In genomic region chr1:45304273-45304672, GRCm38 (mm10) we compare ENCODE assay signal across 18 mouse cellular contexts. TPM values are rescaled to one million over a fixed set of nuclear protein-coding genes. Genes with fewer than 3 reads are reported as not detected.
DNase-seq lines count a peak whose midpoint lies in the region; TF ChIP-seq lines count a peak whose summit lies in the region.
"Had no signal": no experiment of that assay in that cellular context is flagged by ENCODE, and none has a peak within 500 bp of the region (broad histone marks: within the 10 kb centered on the region; RNA-seq: fewer than 3 reads in every experiment).

No protein-coding gene starts in this region.

- no peak overlapping the region for H3K4me3 ChIP-seq in cerebellum, adult 2 months (replicated peaks; ENCODE audit: insufficient read depth, low read depth, low read length)
- H3K4me3 ChIP-seq: embryonic facial prominence, embryonic 13.5 days; heart, embryonic 12.5 days; limb, embryonic 10.5 days; liver, embryonic 12.5 days had no signal

- TF ChIP-seq CTCF in cerebellum, adult 2 months (IDR thresholded peaks at IDR 0.05; ENCODE audit: borderline replicate concordance, insufficient read depth, low read depth, low read length), result no peak

- 69% methylated on average over 1 of the region's 1 CpGs for WGBS in cerebellum, adult 2 months

- peak; percentile 67 to 71 for DNase-seq in heart, adult 18-20 months
- no peak for DNase-seq in heart, postnatal 4 days
- peak; percentile 38 for DNase-seq in kidney, postnatal 14 days
- no peak for DNase-seq in kidney, adult 18-20 months
- DNase-seq in ovary, adult 18-20 months (ENCODE audit: low spot score), result peak; percentile 23
- DNase-seq in ovary, postnatal 14 days (ENCODE audit: low spot score), result no peak
- DNase-seq in cerebellum, adult 2 months, result no peak
- no peak for DNase-seq in layer of hippocampus, postnatal 36 days
- DNase-seq: adrenal gland, postnatal 25 days; cerebellum, adult 11 months; cerebellum, postnatal 14 days; kidney, postnatal 25 days; layer of hippocampus, adult 9-11 months; thymus, postnatal 25 days had no signal

- H3K4me1 ChIP-seq in cerebellum, adult 2 months (ENCODE audit: control insufficient read depth, insufficient read depth, low read length), result no peaks in the 10 kb centered on the region
- H3K4me1 ChIP-seq: heart, embryonic 12.5 days; limb, embryonic 10.5 days; liver, embryonic 12.5 days had no signal

- H3K27me3 ChIP-seq in cerebellum, adult 2 months (ENCODE audit: control insufficient read depth, insufficient read depth, low read length), result no peaks in the 10 kb centered on the region
- H3K27me3 ChIP-seq: embryonic facial prominence, embryonic 13.5 days; heart, embryonic 12.5 days; liver, embryonic 12.5 days had no signal

- no peak for TF ChIP-seq POLR2A in cerebellum, adult 2 months (IDR thresholded peaks at IDR 0.05; ENCODE audit: borderline replicate concordance, insufficient read depth, low read length)

- no peak overlapping the region for H3K27ac ChIP-seq in cerebellum, adult 2 months (ENCODE audit: insufficient read depth, low read length)
- H3K27ac ChIP-seq: embryonic facial prominence, embryonic 13.5 days; limb, embryonic 10.5 days; liver, embryonic 12.5 days had no signal

RNA-seq across cellular contexts. Expression of gene Col3a1, which starts 7.1 kb away (rescaled TPM):
- total RNA-seq in heart, adult 18-20 months (2021), result 100 to 1,000 TPM in 1 of 2 experiments, 10 to 100 TPM in 1; 97.5 to 107 TPM
- total RNA-seq in heart, postnatal 4 days (2021), result 1,000 to 10,000 TPM; 1,443 to 1,651 TPM
- polyA plus RNA-seq in cerebellum, adult 2 months (2012; rRNA removed), result 2.5 and 3.5 TPM in 2 replicates
- total RNA-seq in layer of hippocampus, postnatal 36 days (2021), result 10 to 100 TPM in 1 of 2 experiments, 1 to 10 TPM in 1; 5.5 to 11.0 TPM

Comparison
In these comparisons a context has a peak if more than half of its experiments do, and no peak if none do; other contexts are left out.
1. DNase-seq: peak in heart, adult 18-20 months (2 of 2), kidney, postnatal 14 days (single experiment) and ovary, adult 18-20 months (single experiment); none in heart, postnatal 4 days (single experiment), kidney, adult 18-20 months (single experiment), ovary, postnatal 14 days (single experiment), cerebellum, adult 2 months (0 of 2) and layer of hippocampus, postnatal 36 days (0 of 2).
2. RNA of gene Col3a1, which starts 7.1 kb away (total RNA-seq): 1,443 to 1,651 TPM in heart, postnatal 4 days; 97.5 to 107 TPM in heart, adult 18-20 months and 5.5 to 11.0 TPM in layer of hippocampus, postnatal 36 days; every median in the first group is over 10 times any median in the second.